Mouse (Mus musculus) adrenal gland, adult 2 months (tissue): ENCODE measurements around the gene Phf12. TPM values are rescaled to one million over a fixed set of nuclear protein-coding genes. Genes with fewer than 3 reads are reported as not detected.

Source experiments
- DNase-seq: peaks from one replicate; pipeline ENCODE4 v3.0.0; 2021
- long read RNA-seq: library from polyadenylated mRNA; stranded (forward); transcript quantifications from one replicate; pipeline ENCODE4 v2.0.0, GENCODE M21; 2021
- polyA plus RNA-seq: library from polyadenylated mRNA; depleted of rRNA; stranded (reverse); fragments of >200 nt; gene quantifications from 2 replicates; pipeline ENCODE4 v1.2.3, GENCODE M21; 2012; rRNA removed
- total RNA-seq, 2 experiments: library from RNA; stranded (reverse); gene quantifications; 2 replicates each; pipeline ENCODE4 v1.2.3; 2021

Phf12 gene
- total RNA-seq (10 to 100 TPM; 47.1 to 53.2 TPM), polyA plus RNA-seq (69.1 and 70.3 TPM in 2 replicates)
- long read RNA-seq, partial matches to known transcripts, result 8 of 12 reads
- long read RNA-seq, other reads (novel, unspliced or antisense), result 4 of 12 reads

- peak; percentile 100 for DNase-seq
Observed at GRCm38 (mm10) chr11:77982441-77982905, at the start of gene Phf12. Gene Phf12, plus strand, starts transcription at chr11:77982754.

- DNase-seq, result no peak
Observed at GRCm38 (mm10) chr11:77934111-77934521, 48.4 kb upstream of the Phf12 start.

- no peak for DNase-seq
Observed at GRCm38 (mm10) chr11:77934568-77935311, 47.8 kb upstream of the Phf12 start.

- no peak for DNase-seq
Observed at GRCm38 (mm10) chr11:77936846-77937245, 45.7 kb upstream of the Phf12 start.

- DNase-seq, result no peak
Observed at GRCm38 (mm10) chr11:77937649-77938410, 44.7 kb upstream of the Phf12 start.

GRCm38 (mm10) chr11:77942230-77942629, 40.3 kb upstream of the Phf12 start:
- DNase-seq, result no peak

- DNase-seq, result no peak
Observed at GRCm38 (mm10) chr11:77947860-77948259, 34.7 kb upstream of the Phf12 start.

GRCm38 (mm10) chr11:77950125-77950685, 32.3 kb upstream of the Phf12 start:
- no peak for DNase-seq

- DNase-seq, result no peak
Observed at GRCm38 (mm10) chr11:77950797-77951228, 31.7 kb upstream of the Phf12 start.

GRCm38 (mm10) chr11:77953671-77954070, 28.9 kb upstream of the Phf12 start:
- no peak for DNase-seq

GRCm38 (mm10) chr11:77956428-77956827, 26.1 kb upstream of the Phf12 start:
- no peak for DNase-seq

GRCm38 (mm10) chr11:77958268-77958667, 24.3 kb upstream of the Phf12 start:
- DNase-seq, result no peak

- no peak for DNase-seq
Observed at GRCm38 (mm10) chr11:77958932-77959331, 23.6 kb upstream of the Phf12 start.

- no peak for DNase-seq
Observed at GRCm38 (mm10) chr11:77960199-77960598, 22.4 kb upstream of the Phf12 start.

- peak; percentile 58 for DNase-seq
Observed at GRCm38 (mm10) chr11:77960898-77961297, 21.7 kb upstream of the Phf12 start.

- no peak for DNase-seq
Observed at GRCm38 (mm10) chr11:77962946-77963345, 19.6 kb upstream of the Phf12 start.

- DNase-seq, result peak; percentile 47
Observed at GRCm38 (mm10) chr11:77964415-77965095, 18.0 kb upstream of the Phf12 start.

GRCm38 (mm10) chr11:77965101-77966036, 17.2 kb upstream of the Phf12 start:
- no peak for DNase-seq

GRCm38 (mm10) chr11:77966037-77966391, 16.5 kb upstream of the Phf12 start:
- no peak for DNase-seq

GRCm38 (mm10) chr11:77967114-77967513, 15.4 kb upstream of the Phf12 start:
- peak; percentile 75 for DNase-seq

- DNase-seq, result no peak
Observed at GRCm38 (mm10) chr11:77968786-77969185, 13.8 kb upstream of the Phf12 start.
